ENCODE assay signal across 8 mouse cellular contexts in genomic region chr6:15721716-15722031, GRCm38 (mm10). TPM values are rescaled to one million over a fixed set of nuclear protein-coding genes. Genes with fewer than 3 reads are reported as not detected.
DNase-seq lines count a peak whose midpoint lies in the region; ATAC-seq lines count a peak whose summit lies in the region.

No protein-coding gene starts in this region.

- H3K9me3 ChIP-seq in erythroblast, embryonic 14.5 days (ENCODE audit: control insufficient read depth, low read length) = no peaks in the 10 kb centered on the region
- H3K9me3 ChIP-seq in megakaryocyte, embryonic 14.5 days = no peaks in the 10 kb centered on the region
- H3K9me3 ChIP-seq in liver, embryonic 13.5 days (replicated peaks) = no peaks in the 10 kb centered on the region

- peak overlapping the region; percentile 69; the same call in 1 of the 2 replicates for H3K9ac ChIP-seq in liver, embryonic 13.5 days

- 26% methylated on average over 5 of the region's 5 CpGs for WGBS in liver, embryonic 13.5 days (ENCODE audit: insufficient replicate concordance)

- H3K27me3 ChIP-seq in erythroblast, embryonic 14.5 days (ENCODE audit: control insufficient read depth) = peaks cover 16% of the 10 kb centered on the region
- H3K27me3 ChIP-seq in megakaryocyte, embryonic 14.5 days (replicated peaks) = peaks cover 19% of the 10 kb centered on the region
- H3K27me3 ChIP-seq in liver, embryonic 13.5 days = peaks cover 18% of the 10 kb centered on the region

- H3K36me3 ChIP-seq in erythroblast, embryonic 14.5 days (ENCODE audit: control insufficient read depth) = no peaks in the 10 kb centered on the region
- no peaks in the 10 kb centered on the region for H3K36me3 ChIP-seq in megakaryocyte, embryonic 14.5 days (replicated peaks; ENCODE audit: low read length)
- no peaks in the 10 kb centered on the region for H3K36me3 ChIP-seq in liver, embryonic 13.5 days

- H3K27ac ChIP-seq in liver, embryonic 13.5 days = no peak overlapping the region

- ATAC-seq in erythroblast, adult 5-6 weeks (replicated peaks; ENCODE audit: low FRiP score, poor library complexity, severe bottlenecking) = no peak
- no peak for ATAC-seq in megakaryocyte, adult 5-6 weeks (ENCODE audit: poor library complexity, severe bottlenecking)
- no peak for ATAC-seq in liver, embryonic 13.5 days (ENCODE audit: low read depth)
- ATAC-seq in monocyte, adult 5-6 weeks (replicated peaks; ENCODE audit: insufficient number of reproducible peaks, low FRiP score, low TSS enrichment, poor library complexity, severe bottlenecking) = no peak
- no peak for ATAC-seq in erythroid progenitor cell, adult 5-6 weeks (replicated peaks; ENCODE audit: low FRiP score, poor library complexity, severe bottlenecking)

- no peaks in the 10 kb centered on the region for H3K4me1 ChIP-seq in erythroblast, embryonic 14.5 days (ENCODE audit: control insufficient read depth)
- H3K4me1 ChIP-seq in megakaryocyte, embryonic 14.5 days = peaks cover 17% of the 10 kb centered on the region
- H3K4me1 ChIP-seq in liver, embryonic 13.5 days (replicated peaks) = no peaks in the 10 kb centered on the region

- no peak for DNase-seq in liver, embryonic 13.5 days
- no peak for DNase-seq in right cerebral cortex, postnatal 25 days

- H3K4me3 ChIP-seq in erythroblast, embryonic 14.5 days (replicated peaks) = peak overlapping the region; percentile 54
- H3K4me3 ChIP-seq in megakaryocyte, embryonic 14.5 days (replicated peaks) = peak overlapping the region; percentile 95
- peak overlapping the region; percentile 60 for H3K4me3 ChIP-seq in liver, embryonic 13.5 days (replicated peaks)

- H3K4me2 ChIP-seq in liver, embryonic 13.5 days = peak overlapping the region; percentile 64

RNA-seq across cellular contexts. Expression of gene Mdfic, which starts 1.2 kb away (rescaled TPM):
- 0.02 TPM in 1 of 2 replicates, not detected in the other for polyA plus RNA-seq in erythroblast, embryonic 14.5 days (2012)
- 2.9 and 5.2 TPM in 2 replicates for total RNA-seq in erythroblast, adult 5-6 weeks (2015; ENCODE audit: low replicate concordance)
- 2.9 and 4.5 TPM in 2 replicates for total RNA-seq in erythroblast, adult 5-6 weeks (2017; ENCODE audit: low replicate concordance)
- 0.95 TPM in 1 of 2 replicates, not detected in the other for polyA plus RNA-seq in megakaryocyte, embryonic 14.5 days (2012; ENCODE audit: insufficient read depth, low replicate concordance)
- total RNA-seq in megakaryocyte, adult 5-6 weeks (2015) = 22.0 and 23.3 TPM in 2 replicates
- total RNA-seq in megakaryocyte, adult 5-6 weeks (2017) = 24.2 and 25.8 TPM in 2 replicates
- 0.96 and 1.3 TPM in 2 replicates for polyA plus RNA-seq in liver, embryonic 13.5 days (2015; fragmentation: Nextera tagmentation; extraction: Ambion mirVana)
- total RNA-seq in monocyte, adult 5-6 weeks (2017) = 24.3 to 36.7 TPM (median 29.0 TPM) in 3 replicates
- total RNA-seq in erythroid progenitor cell, adult 5-6 weeks (2015; ENCODE audit: low replicate concordance) = 2.9 and 6.7 TPM in 2 replicates
- 4.5 and 6.0 TPM in 2 replicates for total RNA-seq in erythroid progenitor cell, adult 5-6 weeks (2017; ENCODE audit: low replicate concordance)
